Mouse (Mus musculus): ENCODE measurements around the gene Gm11084. TPM values are rescaled to one million over a fixed set of nuclear protein-coding genes. Genes with fewer than 3 reads are reported as not detected.

Gene Gm11084
- not detected in 2 replicates for polyA plus RNA-seq (2015; fragmentation: Nextera tagmentation; extraction: Ambion mirVana)

DNA sequence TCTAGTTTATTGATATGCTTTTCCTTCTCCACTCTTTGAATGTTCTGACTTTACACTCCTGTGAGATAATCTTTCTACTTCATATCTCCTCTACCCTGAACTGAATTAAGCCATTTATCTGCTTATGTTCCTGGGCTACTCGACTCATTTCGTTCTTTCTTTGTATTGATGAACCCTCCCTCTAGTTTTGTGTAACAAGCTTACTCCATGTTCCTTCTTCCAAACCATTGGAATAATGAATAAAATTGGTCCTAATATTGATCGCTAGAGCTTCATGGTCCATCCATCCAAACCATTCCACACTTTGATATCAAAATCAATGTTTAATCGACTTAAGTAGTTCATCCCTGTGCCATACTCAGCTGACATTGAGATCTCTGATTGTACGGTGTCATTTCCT is at the start of gene Gm11084:
Gene Gm11084 (minus strand): TSS at position 101 of the 400 bp plus-strand sequence.

DNA sequence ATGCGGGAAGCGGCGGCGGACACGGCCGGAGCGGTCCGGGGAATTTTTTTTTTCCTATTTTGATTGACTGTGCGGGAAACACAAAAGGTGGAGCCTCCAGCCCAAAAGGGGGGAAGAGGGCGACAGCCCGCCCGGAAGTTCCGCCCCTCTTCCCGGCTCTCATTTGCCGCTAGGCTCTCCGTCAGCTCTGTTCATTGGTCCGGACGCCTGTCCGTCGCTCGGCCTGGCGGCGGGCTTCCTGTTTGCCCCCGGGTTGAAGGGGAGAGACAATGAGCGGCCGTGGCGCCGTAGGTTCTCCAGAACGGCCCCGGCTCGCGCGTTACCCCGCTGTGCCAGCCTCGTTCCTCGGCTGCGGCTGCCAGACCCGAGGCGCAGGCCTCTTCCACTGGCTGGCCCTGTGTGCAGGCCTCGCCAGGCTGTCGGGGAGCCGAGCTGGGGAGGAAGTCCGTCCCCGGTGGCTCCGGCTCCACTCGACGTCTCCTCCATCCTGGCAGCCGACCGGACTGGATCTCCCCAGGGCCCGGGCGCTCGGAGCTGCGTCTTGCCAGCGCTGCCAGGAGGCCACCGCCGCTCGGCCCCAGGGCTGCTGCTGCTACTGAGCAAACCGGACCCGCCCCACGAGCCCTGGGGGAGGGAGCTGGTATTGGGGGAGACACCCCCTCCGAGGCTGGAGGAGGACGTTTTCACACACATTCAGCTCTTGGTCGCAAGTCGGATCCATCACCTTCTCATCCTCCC is 6.0 kb downstream of the Gm11084 start, which contains the start of gene Sp3:
Gene Sp3 (minus strand): TSS at position 110 of the 738 bp plus-strand sequence.

Small RNA genes within 50 kb of the gene (microRNA-seq; reads per million reads assigned to microRNA genes)
- gene Gm25960 = not detected

Other genes starting within 250 kb of the Gm11084 start
- 26.8 and 30.5 TPM in 2 replicates for gene Sp3, start 6.3 kb downstream of the Gm11084 start, polyA plus RNA-seq (2015; fragmentation: Nextera tagmentation; extraction: Ambion mirVana)
- gene Ola1, start 232.2 kb upstream of the Gm11084 start, polyA plus RNA-seq (2015; fragmentation: Nextera tagmentation; extraction: Ambion mirVana) = 105 and 115 TPM in 2 replicates

Measured in neural tube, postnatal 0 days (tissue).